Mouse (Mus musculus) ES-Bruce4 (cell line): Measurements from ENCODE around the gene B3galt5.

ENCODE experiments used
- CTCF ChIP-seq: IDR thresholded peaks from one replicate; pipeline ENCODE4 v1.8.1; 2011; ENCODE audit warnings: low read depth, low read length
- EP300 ChIP-seq: IDR thresholded peaks from 2 replicates; pipeline ENCODE4 v1.6.1; 2011; ENCODE audit warnings: low read depth, low read length; ENCODE audit not compliant: insufficient read depth
- POLR2A ChIP-seq: IDR thresholded peaks from one replicate; pipeline ENCODE4 v1.8.1; 2011; ENCODE audit warnings: low read length; ENCODE audit not compliant: insufficient read depth

- TF ChIP-seq EP300 = no peak
- TF ChIP-seq CTCF = no peak
- TF ChIP-seq POLR2A = no peak
Measured at GRCm38 (mm10) chr16:96341945-96342344, 106.3 kb downstream of the B3galt5 start.
